Mouse (Mus musculus) small intestine, adult 2 months (tissue): ENCODE results near the gene Epb41l2. TPM values are rescaled to one million over a fixed set of nuclear protein-coding genes. Genes with fewer than 3 reads are reported as not detected.

Experiments
- H3K27ac ChIP-seq: fragments of 200-500 bp; 2 replicates; pipeline ENCODE4 v1.5.1; 2012; ENCODE audit warnings: low read depth, low read length, control low read depth, inconsistent platforms; ENCODE audit not compliant: insufficient read depth
- H3K27me3 ChIP-seq: fragments of 200-500 bp; 2 replicates; pipeline ENCODE4 v1.6.1; 2012; ENCODE audit warnings: mild to moderate bottlenecking, moderate library complexity, low read length, inconsistent platforms; ENCODE audit not compliant: control insufficient read depth, insufficient read depth
- H3K36me3 ChIP-seq: fragments of 200-500 bp; 2 replicates; pipeline ENCODE4 v1.6.1; 2012; ENCODE audit warnings: mild to moderate bottlenecking, low read length, control low read depth, inconsistent platforms; ENCODE audit not compliant: control insufficient read depth, insufficient read depth
- H3K4me1 ChIP-seq: fragments of 200-500 bp; 2 replicates; pipeline ENCODE4 v1.6.1; 2012; ENCODE audit warnings: low read length, inconsistent platforms, mixed read lengths; ENCODE audit not compliant: control insufficient read depth, insufficient read depth, insufficient read length
- H3K4me3 ChIP-seq: fragments of 200-500 bp; 2 replicates; pipeline ENCODE4 v1.5.1; 2012; ENCODE audit warnings: low read depth, mild to moderate bottlenecking, control low read depth, inconsistent platforms, low read length, moderate library complexity
- CTCF ChIP-seq: fragments of 200-500 bp; IDR thresholded peaks from 2 replicates; pipeline ENCODE4 v1.5.1; 2012; ENCODE audit warnings: low read depth, mild to moderate bottlenecking, control low read depth, inconsistent platforms, low read length, moderate library complexity, mixed read lengths; ENCODE audit not compliant: insufficient replicate concordance, insufficient read length; ENCODE audit errors: extremely low read depth
- POLR2A ChIP-seq: fragments of 200-500 bp; IDR thresholded peaks from 2 replicates; pipeline ENCODE4 v1.6.1; 2012; ENCODE audit warnings: low read depth, mild to moderate bottlenecking, control low read depth, inconsistent platforms, low read length, moderate library complexity
- WGBS: fragments of 180-500 bp; shearing (Covaris S2); methylation state at CpG from one replicate; pipeline ENCODE4 v1.1.7; 2018; 5-methylcytosine and 5-hydroxymethylcytosine counted together
- polyA plus RNA-seq: library from polyadenylated mRNA; depleted of rRNA; stranded (reverse); fragments of >200 nt; gene quantifications from 2 replicates; pipeline ENCODE4 v1.2.3, GENCODE M21; 2012

Gene Epb41l2
- polyA plus RNA-seq, 1 experiment, result 18.2 TPM

DNA sequence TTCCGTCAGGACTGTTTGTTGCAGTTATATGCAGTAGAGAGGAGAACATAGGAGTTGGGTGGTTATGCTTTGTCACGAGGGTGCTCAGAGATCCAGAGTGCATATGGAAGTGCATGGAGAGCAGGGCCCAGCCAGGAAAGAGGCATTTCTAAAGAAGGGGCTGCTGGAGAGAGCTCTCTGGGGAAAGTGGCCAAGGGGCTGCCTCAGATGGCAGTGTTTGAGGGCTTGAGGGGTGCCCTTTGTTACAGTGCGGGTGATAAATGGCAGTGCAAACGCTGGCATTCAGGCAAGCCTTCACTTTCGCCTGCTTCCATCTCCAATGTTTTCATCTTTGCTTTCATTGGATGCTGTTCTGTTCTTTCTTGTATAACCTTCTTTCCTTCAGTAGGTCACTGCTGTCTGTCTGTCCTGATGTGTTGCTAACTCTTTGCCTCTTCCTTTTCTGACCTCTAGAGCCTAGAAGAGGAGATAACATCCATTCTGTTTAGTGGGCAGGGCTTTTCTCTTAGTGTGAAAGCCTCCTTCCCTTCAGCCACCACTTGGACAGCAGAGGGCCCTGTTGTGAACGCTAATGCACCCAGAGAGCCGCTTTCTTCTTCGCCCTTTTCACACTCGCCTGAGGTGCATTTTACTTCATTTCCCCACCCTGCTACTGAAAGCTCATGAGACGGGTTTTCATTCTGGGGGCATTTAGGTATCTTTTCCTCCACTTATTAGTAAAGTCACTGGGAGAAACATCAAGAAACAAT, 139.9 kb downstream of the Epb41l2 start:
- H3K36me3 ChIP-seq, result peaks cover 15% of the 10 kb centered on the region
- TF ChIP-seq CTCF, result no peak
- TF ChIP-seq POLR2A, result no peak
- no peaks in the 10 kb centered on the region for H3K4me1 ChIP-seq
- no peaks in the 10 kb centered on the region for H3K27me3 ChIP-seq
- no peak overlapping the region for H3K4me3 ChIP-seq
- WGBS, result 78% methylated on average over 10 of the region's 10 CpGs
- H3K27ac ChIP-seq, result no peak overlapping the region

- WGBS, result 82% methylated on average over 5 of the region's 5 CpGs
- peaks cover 5% of the 10 kb centered on the region; the same call in 1 of the 2 replicates for H3K4me1 ChIP-seq
- no peak for TF ChIP-seq CTCF
- TF ChIP-seq POLR2A, result no peak
These were observed 143.7 kb downstream of the Epb41l2 start for GRCm38 (mm10) chr10:25503250-25503649.

DNA sequence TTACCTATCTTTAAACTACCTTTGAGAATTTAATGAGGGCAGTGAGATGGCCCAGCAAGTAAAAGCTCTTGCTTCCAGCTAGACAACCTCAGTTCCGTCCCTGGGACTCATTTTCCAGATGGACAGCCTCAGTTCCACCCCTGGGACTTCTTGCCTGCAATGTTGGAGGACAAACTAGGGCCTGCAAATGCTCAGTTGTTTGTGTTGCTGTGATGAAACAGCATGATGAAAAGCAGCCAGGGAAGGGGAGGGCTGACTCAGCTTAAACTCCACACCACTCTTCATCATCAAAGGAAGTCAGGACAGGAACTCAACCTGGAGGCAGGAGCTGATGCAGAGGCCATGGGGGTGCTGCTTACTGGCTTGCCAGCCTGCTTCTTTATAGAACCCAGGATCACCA, 154.2 kb downstream of the Epb41l2 start:
- WGBS, result 82% methylated on average over 1 of the region's 1 CpGs
- H3K27ac ChIP-seq, result no peak overlapping the region
- TF ChIP-seq CTCF, result no peak
- TF ChIP-seq POLR2A, result no peak
- H3K4me3 ChIP-seq, result no peak overlapping the region
- no peaks in the 10 kb centered on the region for H3K27me3 ChIP-seq
- H3K36me3 ChIP-seq, result peaks cover 17% of the 10 kb centered on the region
- H3K4me1 ChIP-seq, result no peaks in the 10 kb centered on the region

More at GRCm38 (mm10) chr10:25503250-25503649, 143.7 kb downstream of the Epb41l2 start:
- H3K4me3 ChIP-seq, result no peak overlapping the region
- H3K27me3 ChIP-seq, result no peaks in the 10 kb centered on the region
- no peak overlapping the region for H3K27ac ChIP-seq
- peaks cover 18% of the 10 kb centered on the region for H3K36me3 ChIP-seq

- Histone ChIP-seq H3K27me3 (no peaks in the 10 kb centered on the region), H3K4me3 (no peak overlapping the region), H3K27ac (no peak overlapping the region), H3K4me1 (peaks cover 12% of the 10 kb centered on the region; the same call in 1 of the 2 replicates), H3K36me3 (peaks cover 21% of the 10 kb centered on the region)
- WGBS, result 32% methylated on average over 3 of the region's 3 CpGs
- TF ChIP-seq POLR2A (no peak), CTCF (no peak)
These were observed 160.4 kb downstream of the Epb41l2 start for GRCm38 (mm10) chr10:25519954-25520353.

DNA sequence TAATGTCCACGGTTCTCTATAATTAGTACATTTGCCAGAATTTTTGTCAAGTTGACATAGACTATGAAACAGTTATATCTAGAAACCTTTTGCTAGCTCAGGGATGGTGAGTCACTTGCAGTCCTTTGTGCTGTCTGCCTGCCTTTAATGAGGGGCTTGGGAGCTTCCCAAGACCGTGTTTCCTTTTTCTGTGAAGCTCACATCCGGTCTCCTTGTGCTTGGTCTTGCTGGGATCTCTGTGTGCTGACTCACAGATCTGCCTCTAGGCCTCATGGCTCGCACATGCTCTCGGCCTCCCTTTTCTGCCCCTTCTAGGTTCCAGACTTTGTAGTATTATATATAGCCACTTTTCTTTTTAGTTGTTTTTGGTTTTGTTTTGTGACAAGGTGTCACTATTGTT, 160.8 kb downstream of the Epb41l2 start:
- Histone ChIP-seq H3K27ac (peak overlapping the region; percentile 29; the same call in 1 of the 2 replicates), H3K4me1 (peaks cover 12% of the 10 kb centered on the region; the same call in 1 of the 2 replicates), H3K36me3 (peaks cover 19% of the 10 kb centered on the region), H3K27me3 (no peaks in the 10 kb centered on the region), H3K4me3 (no peak overlapping the region)
- WGBS, result 58% methylated on average over 5 of the region's 5 CpGs
- TF ChIP-seq CTCF, result no peak
- TF ChIP-seq POLR2A, result no peak

- Histone ChIP-seq H3K4me1 (peaks cover 12% of the 10 kb centered on the region; the same call in 1 of the 2 replicates), H3K27me3 (no peaks in the 10 kb centered on the region), H3K4me3 (no peak overlapping the region), H3K27ac (no peak overlapping the region), H3K36me3 (peaks cover 22% of the 10 kb centered on the region)
- TF ChIP-seq CTCF (no peak), POLR2A (no peak)
- WGBS, result 95% methylated on average over 8 of the region's 8 CpGs
These were observed 164.1 kb downstream of the Epb41l2 start for GRCm38 (mm10) chr10:25523727-25524126.

DNA sequence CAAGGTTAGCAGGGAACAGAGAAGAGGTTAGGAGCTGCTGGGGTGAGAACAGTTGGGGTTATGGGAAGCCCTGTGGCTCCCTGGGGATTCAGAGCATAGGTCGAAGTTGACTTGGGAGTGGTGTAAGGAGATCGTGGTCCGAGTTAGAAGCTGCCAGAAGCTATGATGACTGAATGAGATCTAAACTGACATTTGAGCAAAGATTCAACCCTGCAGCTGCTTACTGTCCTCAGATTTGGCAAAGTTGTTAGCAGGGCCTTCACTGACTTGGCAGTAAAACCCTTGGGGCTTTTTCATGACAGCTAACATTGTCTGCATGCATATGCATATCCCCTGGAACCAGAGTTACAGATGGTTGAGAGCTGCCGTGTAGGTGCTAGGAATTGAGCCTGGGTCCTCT, 166.6 kb downstream of the Epb41l2 start:
- peaks cover under 1% of the 10 kb centered on the region; the same call in 1 of the 2 replicates for H3K4me1 ChIP-seq
- H3K36me3 ChIP-seq, result peaks cover 23% of the 10 kb centered on the region
- WGBS, result 74% methylated on average over 4 of the region's 4 CpGs
- no peak overlapping the region for H3K4me3 ChIP-seq
- H3K27ac ChIP-seq, result no peak overlapping the region
- no peaks in the 10 kb centered on the region for H3K27me3 ChIP-seq
- TF ChIP-seq CTCF (no peak), POLR2A (no peak)

DNA sequence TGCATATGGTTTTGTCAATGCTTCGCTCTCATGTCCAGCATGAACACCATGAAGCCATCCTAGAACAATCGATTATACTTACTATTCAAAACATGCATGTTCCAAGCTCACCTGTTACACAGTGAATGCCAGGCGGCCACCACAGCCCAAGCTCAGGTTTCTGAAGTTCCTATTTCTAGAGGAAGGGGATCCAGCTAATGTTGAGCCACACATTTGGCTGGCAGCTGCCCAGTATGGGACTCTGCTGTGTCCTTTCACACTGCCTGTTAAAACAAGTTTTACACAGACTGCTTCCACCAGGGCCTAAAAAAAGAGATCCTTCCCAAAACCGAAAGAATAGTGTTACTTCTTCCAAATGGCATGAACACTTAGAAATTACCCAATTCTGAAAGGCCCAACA, 167.0 kb downstream of the Epb41l2 start:
- WGBS, result 91% methylated on average over 4 of the region's 4 CpGs
- no peak overlapping the region for H3K4me3 ChIP-seq
- H3K4me1 ChIP-seq, result peaks cover 4% of the 10 kb centered on the region; the same call in 1 of the 2 replicates
- H3K36me3 ChIP-seq, result peaks cover 23% of the 10 kb centered on the region
- H3K27me3 ChIP-seq, result no peaks in the 10 kb centered on the region
- TF ChIP-seq POLR2A, result no peak
- no peak for TF ChIP-seq CTCF
- H3K27ac ChIP-seq, result no peak overlapping the region
